Mouse (Mus musculus): ENCODE data around the gene Atp8b3. TPM values are rescaled to one million over a fixed set of nuclear protein-coding genes. Genes with fewer than 3 reads are reported as not detected.
A peak's percentile ranks its signal among the peaks of the same experiment; 100 is the strongest.

Gene Atp8b3
- polyA plus RNA-seq, 1 experiment from 2014 or later = 1.1 TPM

- Histone ChIP-seq H3K4me3 (replicated peaks; ENCODE audit: low read length) (no peak overlapping the region), H3K4me2 (replicated peaks) (peak overlapping the region; percentile 37; the same call in 1 of the 2 replicates), H3K4me1 (replicated peaks; ENCODE audit: control insufficient read depth, insufficient read depth, low read length) (peaks cover 40% of the 10 kb centered on the region), H3K36me3 (replicated peaks; ENCODE audit: control insufficient read depth, insufficient read depth) (peaks cover 13% of the 10 kb centered on the region), H3K9ac (0 out of 2 replicates have a peak overlapping the region, but pooled peaks have one; percentile 16), H3K27me3 (ENCODE audit: control insufficient read depth, insufficient read depth, low read length) (no peaks in the 10 kb centered on the region), H3K27ac (0 out of 2 replicates have a peak overlapping the region, but pooled peaks have one; percentile 14), H3K9me3 (ENCODE audit: control insufficient read depth, low read length) (no peaks in the 10 kb centered on the region)
- WGBS = 90% methylated on average over 10 of the region's 10 CpGs
- ATAC-seq (ENCODE audit: low FRiP score) = no peak
- no peak for DNase-seq (ENCODE audit: low spot score)
Measured at GRCm38 (mm10) chr10:80570419-80570818, 31.5 kb upstream of the Atp8b3 start.

- Histone ChIP-seq H3K4me1 (replicated peaks; ENCODE audit: control insufficient read depth, insufficient read depth, low read length) (peaks cover 34% of the 10 kb centered on the region), H3K4me3 (replicated peaks; ENCODE audit: low read length) (no peak overlapping the region), H3K9ac (no peak overlapping the region), H3K4me2 (replicated peaks) (no peak overlapping the region), H3K9me3 (ENCODE audit: control insufficient read depth, low read length) (no peaks in the 10 kb centered on the region), H3K36me3 (replicated peaks; ENCODE audit: control insufficient read depth, insufficient read depth) (peaks cover 13% of the 10 kb centered on the region), H3K27me3 (ENCODE audit: control insufficient read depth, insufficient read depth, low read length) (no peaks in the 10 kb centered on the region), H3K27ac (no peak overlapping the region)
- WGBS = 38% methylated on average over 10 of the region's 10 CpGs
- ATAC-seq (ENCODE audit: low FRiP score) (no peak), DNase-seq (ENCODE audit: low spot score) (no peak)
Measured at GRCm38 (mm10) chr10:80569664-80570066, 30.7 kb upstream of the Atp8b3 start.

- H3K4me1 ChIP-seq (replicated peaks; ENCODE audit: control insufficient read depth, insufficient read depth, low read length) = peaks cover 26% of the 10 kb centered on the region
- no peak overlapping the region for H3K4me2 ChIP-seq (replicated peaks)
- ATAC-seq (ENCODE audit: low FRiP score) (no peak), DNase-seq (ENCODE audit: low spot score) (no peak)
- no peak overlapping the region for H3K27ac ChIP-seq
- H3K9me3 ChIP-seq (ENCODE audit: control insufficient read depth, low read length) = no peaks in the 10 kb centered on the region
- H3K4me3 ChIP-seq (replicated peaks; ENCODE audit: low read length) = no peak overlapping the region
- WGBS = 96% methylated on average over 29 of the region's 29 CpGs
- no peaks in the 10 kb centered on the region for H3K27me3 ChIP-seq (ENCODE audit: control insufficient read depth, insufficient read depth, low read length)
- 0 out of 2 replicates have a peak overlapping the region, but pooled peaks have one; percentile 16 for H3K9ac ChIP-seq
- H3K36me3 ChIP-seq (replicated peaks; ENCODE audit: control insufficient read depth, insufficient read depth) = peaks cover 13% of the 10 kb centered on the region
Measured at GRCm38 (mm10) chr10:80568876-80569275, 30.0 kb upstream of the Atp8b3 start.

GRCm38 (mm10) chr10:80566375-80567092 lies 27.6 kb upstream of the Atp8b3 start:
- peak; percentile 63 for ATAC-seq (ENCODE audit: low FRiP score)
- peak; percentile 85 for DNase-seq (ENCODE audit: low spot score)
- WGBS = 8% methylated on average over 17 of the region's 17 CpGs
- H3K27ac ChIP-seq = peak overlapping the region; percentile 68
- peak overlapping the region; percentile 34; the same call in 1 of the 2 replicates for H3K9ac ChIP-seq
- H3K4me2 ChIP-seq (replicated peaks) = peak overlapping the region; percentile 41
- H3K36me3 ChIP-seq (replicated peaks; ENCODE audit: control insufficient read depth, insufficient read depth) = peaks cover 13% of the 10 kb centered on the region
- H3K4me1 ChIP-seq (replicated peaks; ENCODE audit: control insufficient read depth, insufficient read depth, low read length) = peaks cover 34% of the 10 kb centered on the region
- no peak overlapping the region for H3K4me3 ChIP-seq (replicated peaks; ENCODE audit: low read length)
- no peaks in the 10 kb centered on the region for H3K27me3 ChIP-seq (ENCODE audit: control insufficient read depth, insufficient read depth, low read length)
- no peaks in the 10 kb centered on the region for H3K9me3 ChIP-seq (ENCODE audit: control insufficient read depth, low read length)

- peaks cover 30% of the 10 kb centered on the region for H3K4me1 ChIP-seq (replicated peaks; ENCODE audit: control insufficient read depth, insufficient read depth, low read length)
Measured at GRCm38 (mm10) chr10:80561116-80561944, 22.4 kb upstream of the Atp8b3 start, which contains the start of gene Rexo1. Gene Rexo1, minus strand, starts transcription at chr10:80561560.

GRCm38 (mm10) chr10:80560621-80561020 lies 21.7 kb upstream of the Atp8b3 start:
- Histone ChIP-seq H3K9me3 (ENCODE audit: control insufficient read depth, low read length) (no peaks in the 10 kb centered on the region), H3K9ac (peak overlapping the region; percentile 97), H3K4me1 (replicated peaks; ENCODE audit: control insufficient read depth, insufficient read depth, low read length) (peaks cover 28% of the 10 kb centered on the region), H3K36me3 (replicated peaks; ENCODE audit: control insufficient read depth, insufficient read depth) (no peaks in the 10 kb centered on the region; the same call in 1 of the 2 replicates), H3K4me3 (replicated peaks; ENCODE audit: low read length) (peak overlapping the region; percentile 99), H3K27me3 (ENCODE audit: control insufficient read depth, insufficient read depth, low read length) (no peaks in the 10 kb centered on the region), H3K4me2 (replicated peaks) (peak overlapping the region; percentile 90), H3K27ac (peak overlapping the region; percentile 93; the same call in 1 of the 2 replicates)
- no peak; the same call in 1 of the 2 replicates for ATAC-seq (ENCODE audit: low FRiP score)
- DNase-seq (ENCODE audit: low spot score) = no peak
- WGBS = 4% methylated on average over 13 of the region's 13 CpGs

More at GRCm38 (mm10) chr10:80561116-80561944, 22.4 kb upstream of the Atp8b3 start, which contains the start of gene Rexo1:
- peak within 1 kb of the TSS; percentile 99 for H3K4me3 ChIP-seq (replicated peaks; ENCODE audit: low read length)
- H3K9me3 ChIP-seq (ENCODE audit: control insufficient read depth, low read length) = no peaks in the 10 kb centered on the region
- H3K36me3 ChIP-seq (replicated peaks; ENCODE audit: control insufficient read depth, insufficient read depth) = no peaks in the 10 kb centered on the region; the same call in 1 of the 2 replicates
- H3K27me3 ChIP-seq (ENCODE audit: control insufficient read depth, insufficient read depth, low read length) = no peaks in the 10 kb centered on the region
- H3K9ac ChIP-seq = peak within 1 kb of the TSS; percentile 97
- peak within 1 kb of the TSS; percentile 93 for H3K27ac ChIP-seq
- under 1% methylated on average over 71 of the region's 72 CpGs for WGBS
- peak within 1 kb of the TSS; percentile 90 for H3K4me2 ChIP-seq (replicated peaks)
- ATAC-seq (ENCODE audit: low FRiP score) = peak; percentile 87
- DNase-seq (ENCODE audit: low spot score) = peak; percentile 93

- H3K36me3 ChIP-seq (replicated peaks; ENCODE audit: control insufficient read depth, insufficient read depth) = no peaks in the 10 kb centered on the region
- no peak overlapping the region for H3K27ac ChIP-seq
- ATAC-seq (ENCODE audit: low FRiP score) = no peak
- H3K4me2 ChIP-seq (replicated peaks) = no peak overlapping the region
- no peak overlapping the region for H3K4me3 ChIP-seq (replicated peaks; ENCODE audit: low read length)
- DNase-seq (ENCODE audit: low spot score) = no peak
- no peaks in the 10 kb centered on the region for H3K9me3 ChIP-seq (ENCODE audit: control insufficient read depth, low read length)
- H3K9ac ChIP-seq = peak overlapping the region; percentile 17; the same call in 1 of the 2 replicates
- peaks cover 28% of the 10 kb centered on the region for H3K4me1 ChIP-seq (replicated peaks; ENCODE audit: control insufficient read depth, insufficient read depth, low read length)
- 94% methylated on average over 7 of the region's 7 CpGs for WGBS
- H3K27me3 ChIP-seq (ENCODE audit: control insufficient read depth, insufficient read depth, low read length) = no peaks in the 10 kb centered on the region
Measured at GRCm38 (mm10) chr10:80559431-80559830, 20.5 kb upstream of the Atp8b3 start.

GRCm38 (mm10) chr10:80557346-80557965 lies 18.5 kb upstream of the Atp8b3 start:
- Histone ChIP-seq H3K9ac (no peak overlapping the region), H3K4me3 (replicated peaks; ENCODE audit: low read length) (no peak overlapping the region), H3K27me3 (ENCODE audit: control insufficient read depth, insufficient read depth, low read length) (no peaks in the 10 kb centered on the region), H3K36me3 (replicated peaks; ENCODE audit: control insufficient read depth, insufficient read depth) (no peaks in the 10 kb centered on the region), H3K9me3 (ENCODE audit: control insufficient read depth, low read length) (no peaks in the 10 kb centered on the region), H3K4me2 (replicated peaks) (no peak overlapping the region), H3K27ac (no peak overlapping the region), H3K4me1 (replicated peaks; ENCODE audit: control insufficient read depth, insufficient read depth, low read length) (peaks cover 22% of the 10 kb centered on the region)
- ATAC-seq (ENCODE audit: low FRiP score) = no peak
- WGBS = 38% methylated on average over 5 of the region's 5 CpGs
- peak; percentile 73 for DNase-seq (ENCODE audit: low spot score)
